Mouse (Mus musculus) lung, adult 2 months (tissue): ENCODE data around the gene Gm340.

Experiments used
- CTCF ChIP-seq: fragments of 200-500 bp; IDR thresholded peaks from 2 replicates; pipeline ENCODE4 v1.5.1; 2011; ENCODE audit warnings: mild to moderate bottlenecking, low read length, control low read depth; ENCODE audit not compliant: insufficient read depth
- POLR2A ChIP-seq: fragments of 200-500 bp; IDR thresholded peaks from 2 replicates; pipeline ENCODE4 v1.6.1; 2011; ENCODE audit warnings: low read depth, mild to moderate bottlenecking, control low read depth, low read length, borderline replicate concordance; ENCODE audit errors: extremely low read depth

DNA sequence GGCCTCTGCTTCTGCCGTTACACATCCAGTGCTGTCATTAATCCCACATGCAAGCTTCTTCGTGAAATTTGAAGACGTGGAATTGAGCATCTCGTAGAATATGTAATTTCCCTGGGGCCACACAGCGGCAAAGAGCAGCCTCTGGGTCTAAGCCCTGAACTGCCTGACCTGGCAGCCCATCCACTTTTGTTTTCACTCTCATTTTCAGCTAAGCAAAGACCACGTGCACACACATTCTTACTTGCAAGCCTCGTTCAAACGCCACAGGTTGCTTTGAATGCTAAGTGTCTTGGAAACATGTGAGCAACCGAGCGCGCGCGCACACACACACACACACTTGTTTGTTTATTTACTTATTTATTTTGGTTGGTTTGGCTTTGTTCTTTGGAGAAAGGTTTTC is 34.9 kb downstream of the Gm340 start:
- TF ChIP-seq CTCF: no peak
- TF ChIP-seq POLR2A: no peak
